Mouse (Mus musculus): ENCODE measurements around the gene Rai14.

Gene Rai14

GRCm38 (mm10) chr15:10689304-10689703, 25.1 kb downstream of the Rai14 start:
- no peak for DNase-seq (ENCODE audit: low spot score in 2 of 2)

GRCm38 (mm10) chr15:10688686-10689085, 25.7 kb downstream of the Rai14 start:
- no peak for DNase-seq (ENCODE audit: low spot score in 2 of 2)

- no peak for DNase-seq (ENCODE audit: low spot score in 2 of 2)
Observed at GRCm38 (mm10) chr15:10687365-10687764, 27.1 kb downstream of the Rai14 start.

- no peak for DNase-seq (ENCODE audit: low spot score in 2 of 2)
Observed at GRCm38 (mm10) chr15:10685692-10686430, 28.6 kb downstream of the Rai14 start.

GRCm38 (mm10) chr15:10683687-10684203, 30.7 kb downstream of the Rai14 start:
- DNase-seq (ENCODE audit: low spot score in 2 of 2) = no peak

- no peak for DNase-seq (ENCODE audit: low spot score in 2 of 2)
Observed at GRCm38 (mm10) chr15:10680514-10680913, 33.9 kb downstream of the Rai14 start.

GRCm38 (mm10) chr15:10679571-10679970, 34.9 kb downstream of the Rai14 start:
- DNase-seq (ENCODE audit: low spot score in 2 of 2) = no peak

- no peak for DNase-seq (ENCODE audit: low spot score in 2 of 2)
Observed at GRCm38 (mm10) chr15:10675801-10676200, 38.6 kb downstream of the Rai14 start.

GRCm38 (mm10) chr15:10672880-10673279, 41.5 kb downstream of the Rai14 start:
- no peak for DNase-seq (ENCODE audit: low spot score in 2 of 2)

GRCm38 (mm10) chr15:10671868-10672267, 42.6 kb downstream of the Rai14 start:
- DNase-seq (ENCODE audit: low spot score in 2 of 2) = no peak

GRCm38 (mm10) chr15:10670107-10670506, 44.3 kb downstream of the Rai14 start:
- DNase-seq (ENCODE audit: low spot score in 2 of 2) = no peak

GRCm38 (mm10) chr15:10668120-10668900, 46.1 kb downstream of the Rai14 start:
- DNase-seq (ENCODE audit: low spot score in 2 of 2) = no peak

- no peak for DNase-seq (ENCODE audit: low spot score in 2 of 2)
Observed at GRCm38 (mm10) chr15:10665816-10666215, 48.6 kb downstream of the Rai14 start.

GRCm38 (mm10) chr15:10664529-10664898, 49.9 kb downstream of the Rai14 start:
- DNase-seq (ENCODE audit: low spot score in 2 of 2) = no peak

GRCm38 (mm10) chr15:10663793-10664528, 50.5 kb downstream of the Rai14 start:
- no peak for DNase-seq (ENCODE audit: low spot score in 2 of 2)

- no peak for DNase-seq (ENCODE audit: low spot score in 2 of 2)
Observed at GRCm38 (mm10) chr15:10661961-10662606, 52.3 kb downstream of the Rai14 start.

- DNase-seq (ENCODE audit: low spot score in 2 of 2) = no peak
Observed at GRCm38 (mm10) chr15:10658803-10659202, 55.6 kb downstream of the Rai14 start.

GRCm38 (mm10) chr15:10656146-10656545, 58.3 kb downstream of the Rai14 start:
- DNase-seq (ENCODE audit: low spot score in 2 of 2) = no peak

- DNase-seq (ENCODE audit: low spot score in 2 of 2) = no peak
Observed at GRCm38 (mm10) chr15:10655151-10655905, 59.1 kb downstream of the Rai14 start.

GRCm38 (mm10) chr15:10654696-10655095, 59.7 kb downstream of the Rai14 start:
- DNase-seq (ENCODE audit: low spot score in 2 of 2) = no peak

- no peak for DNase-seq (ENCODE audit: low spot score in 2 of 2)
Observed at GRCm38 (mm10) chr15:10652931-10653475, 61.4 kb downstream of the Rai14 start.
